Mouse (Mus musculus) left cerebral cortex, adult 18-20 months (tissue): ENCODE results near the gene Relb. TPM values are rescaled to one million over a fixed set of nuclear protein-coding genes. Genes with fewer than 3 reads are reported as not detected.
A peak's percentile ranks its signal among the peaks of the same experiment; 100 is the strongest.

ENCODE experiments used
- DNase-seq, 2 experiments: peaks; one replicate each; pipeline ENCODE4 v3.0.0; 2021 to 2022; ENCODE audit warnings: low spot score in 2 of 2, mixed read lengths in 1 of 2
- long read RNA-seq, 2 experiments: library from polyadenylated mRNA; stranded (forward); transcript quantifications; one replicate each; pipeline ENCODE4 v2.0.0; 2021
- total RNA-seq, 2 experiments: library from RNA; stranded (reverse); gene quantifications; 2 replicates each; pipeline ENCODE4 v1.2.3; 2021

The Relb gene
- total RNA-seq, result 1 to 10 TPM; 7.5 to 8.1 TPM
- long read RNA-seq, experiment 1, transcript Relb-201 (11 exons, 2,200 nt), result major isoform, 5 of 9 reads
- long read RNA-seq, experiment 1, partial matches to known transcripts, result 0 of 9 reads
- long read RNA-seq, experiment 1, other reads (novel, unspliced or antisense), result 4 of 9 reads
- long read RNA-seq, experiment 2, transcript Relb-201 (11 exons, 2,200 nt), result major isoform, 7 of 9 reads
- long read RNA-seq, experiment 2, partial matches to known transcripts, result 0 of 9 reads
- long read RNA-seq, experiment 2, other reads (novel, unspliced or antisense), result 2 of 9 reads

GRCm38 (mm10) chr7:19629361-19629734 is at the start of gene Relb:
Gene Relb, minus strand, starts transcription at chr7:19629438.
- peak; percentile 91 to 93 for DNase-seq

- no peak for DNase-seq
These were observed 49.7 kb upstream of the Relb start for GRCm38 (mm10) chr7:19678901-19679300.

GRCm38 (mm10) chr7:19677872-19678271 is 48.6 kb upstream of the Relb start, which contains the start of gene Apoc2:
Gene Apoc2, minus strand, starts transcription at chr7:19677941.
- no peak for DNase-seq

GRCm38 (mm10) chr7:19676662-19677061 is 47.4 kb upstream of the Relb start:
- DNase-seq, result no peak

GRCm38 (mm10) chr7:19675824-19676223 is 46.6 kb upstream of the Relb start:
- no peak for DNase-seq

- DNase-seq, result no peak
These were observed 44.0 kb upstream of the Relb start for GRCm38 (mm10) chr7:19673083-19673699.

GRCm38 (mm10) chr7:19671511-19671910 is 42.3 kb upstream of the Relb start:
- DNase-seq, result no peak

GRCm38 (mm10) chr7:19668947-19669721 is 39.9 kb upstream of the Relb start:
- peak; percentile 92 to 97 for DNase-seq

GRCm38 (mm10) chr7:19667434-19667833 is 38.2 kb upstream of the Relb start:
- no peak for DNase-seq

- DNase-seq, result no peak
These were observed 37.5 kb upstream of the Relb start for GRCm38 (mm10) chr7:19666750-19667149.

GRCm38 (mm10) chr7:19664955-19665841 is 36.0 kb upstream of the Relb start, which contains the start of gene Clptm1:
Gene Clptm1, minus strand, starts transcription at chr7:19665033.
- DNase-seq, result peak; percentile 97 to 99

- peak in 1 of 2 experiments; percentile 14 for DNase-seq
These were observed 35.3 kb upstream of the Relb start for GRCm38 (mm10) chr7:19664455-19664954.

- no peak for DNase-seq
These were observed 34.7 kb upstream of the Relb start for GRCm38 (mm10) chr7:19663940-19664339.

GRCm38 (mm10) chr7:19652614-19653013 is 23.4 kb upstream of the Relb start:
- DNase-seq, result no peak

- no peak for DNase-seq
These were observed 22.0 kb upstream of the Relb start for GRCm38 (mm10) chr7:19651063-19651786.

- peak in 1 of 2 experiments; percentile 61 for DNase-seq
These were observed 12.0 kb upstream of the Relb start for GRCm38 (mm10) chr7:19641223-19641622.

GRCm38 (mm10) chr7:19635074-19635827 is 6.0 kb upstream of the Relb start:
- DNase-seq, result no peak

GRCm38 (mm10) chr7:19634591-19634990 is 5.4 kb upstream of the Relb start:
- DNase-seq, result no peak

GRCm38 (mm10) chr7:19633855-19634254 is 4.6 kb upstream of the Relb start:
- no peak for DNase-seq
